Mouse (Mus musculus) megakaryocyte, embryonic 14.5 days (primary cell): ENCODE results near the gene Pon1. TPM values are rescaled to one million over a fixed set of nuclear protein-coding genes. Genes with fewer than 3 reads are reported as not detected.

Experiments
- H3K27me3 ChIP-seq: replicated peaks from 2 replicates; pipeline ENCODE3; 2012; ENCODE audit warnings: inconsistent platforms
- H3K36me3 ChIP-seq: replicated peaks from 2 replicates; pipeline ENCODE3; 2012; ENCODE audit warnings: low read length, inconsistent platforms, mixed read lengths
- H3K4me1 ChIP-seq: 2 replicates; pipeline ENCODE4 v1.6.1; 2012; ENCODE audit warnings: inconsistent platforms
- H3K4me3 ChIP-seq: replicated peaks from 2 replicates; pipeline ENCODE3; 2012; ENCODE audit warnings: moderate library complexity, mild to moderate bottlenecking, inconsistent platforms
- H3K9me3 ChIP-seq: 2 replicates; pipeline ENCODE4 v1.6.1; 2012; ENCODE audit warnings: inconsistent platforms
- FLI1 ChIP-seq: IDR thresholded peaks from 2 replicates; pipeline ENCODE4 v1.6.1; 2012; ENCODE audit warnings: low read length, inconsistent platforms, mixed read lengths
- GATA1 ChIP-seq: IDR thresholded peaks from 3 replicates; pipeline ENCODE4 v1.6.1; 2012; ENCODE audit warnings: mixed read lengths, low read length, inconsistent platforms, borderline replicate concordance
- polyA plus RNA-seq: library from polyadenylated mRNA; stranded (reverse); fragments of >175 nt; gene quantifications from 2 replicates; pipeline ENCODE4 v1.2.3, GENCODE M21; 2012; ENCODE audit warnings: low replicate concordance; ENCODE audit not compliant: insufficient read depth

The Pon1 gene
- polyA plus RNA-seq, 1 experiment: not detected

DNA sequence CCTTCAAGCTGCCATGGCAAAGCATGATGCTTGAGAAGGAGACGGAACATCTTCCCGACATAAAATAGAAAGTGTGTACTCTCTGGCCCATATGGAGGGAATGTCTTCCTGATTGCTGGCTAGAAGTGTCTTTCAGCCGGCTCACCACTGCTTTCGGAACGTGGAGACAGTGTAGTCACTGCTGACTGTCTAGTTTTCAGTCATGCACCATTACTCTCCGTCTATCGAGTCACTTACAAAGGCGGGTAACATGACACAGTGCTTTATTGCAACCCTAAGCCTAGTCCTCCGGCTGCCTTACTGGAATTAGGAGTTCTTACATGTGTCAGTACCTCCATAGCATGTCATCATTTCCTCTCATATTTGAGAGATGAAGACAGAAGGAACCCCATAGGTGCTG is 54.1 kb downstream of the Pon1 start:
- peaks cover 26% of the 10 kb centered on the region for H3K4me1 ChIP-seq
- TF ChIP-seq FLI1 (no peak), GATA1 (no peak)
- no peaks in the 10 kb centered on the region for H3K36me3 ChIP-seq
- no peaks in the 10 kb centered on the region for H3K27me3 ChIP-seq
- no peak overlapping the region for H3K4me3 ChIP-seq
- H3K9me3 ChIP-seq: no peaks in the 10 kb centered on the region

DNA sequence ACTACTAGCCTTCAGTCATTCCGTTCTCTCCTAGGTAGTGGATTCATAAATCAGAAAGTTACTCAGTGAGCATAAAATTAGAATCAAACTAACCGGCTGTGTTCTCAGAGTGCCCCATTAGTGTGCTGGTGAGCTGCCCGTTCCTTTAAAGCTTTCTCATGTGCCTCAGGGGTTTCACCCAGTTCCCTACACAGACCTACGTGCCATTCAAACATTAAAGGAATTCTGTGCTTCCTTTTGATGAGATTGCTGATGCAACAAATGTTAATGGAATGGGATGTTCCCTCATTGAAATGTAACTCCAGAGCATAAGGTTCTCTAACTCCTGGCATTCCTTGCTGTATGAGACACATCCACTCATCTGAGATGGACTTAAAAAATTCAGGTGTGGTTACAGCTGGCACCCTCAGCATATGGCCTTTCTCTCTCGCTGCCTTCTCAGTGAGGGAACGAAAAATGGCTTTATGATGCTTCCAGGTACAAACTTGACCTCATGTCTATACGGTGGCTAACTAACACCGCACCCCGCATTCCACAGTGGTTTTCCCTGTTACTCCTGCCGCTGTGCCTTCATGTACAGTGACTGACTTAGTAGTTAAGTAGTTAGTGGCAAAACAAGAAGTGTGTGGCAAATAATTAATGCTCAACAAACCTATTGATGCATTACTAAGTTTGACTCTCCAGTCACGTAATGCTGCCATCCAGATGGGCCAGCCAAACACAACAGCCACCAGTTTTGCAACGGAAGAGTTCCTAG is 54.7 kb downstream of the Pon1 start:
- H3K4me1 ChIP-seq: peaks cover 26% of the 10 kb centered on the region
- no peaks in the 10 kb centered on the region for H3K36me3 ChIP-seq
- H3K27me3 ChIP-seq: no peaks in the 10 kb centered on the region
- H3K9me3 ChIP-seq: no peaks in the 10 kb centered on the region
- no peak overlapping the region for H3K4me3 ChIP-seq
- TF ChIP-seq FLI1 (no peak), GATA1 (no peak)

DNA sequence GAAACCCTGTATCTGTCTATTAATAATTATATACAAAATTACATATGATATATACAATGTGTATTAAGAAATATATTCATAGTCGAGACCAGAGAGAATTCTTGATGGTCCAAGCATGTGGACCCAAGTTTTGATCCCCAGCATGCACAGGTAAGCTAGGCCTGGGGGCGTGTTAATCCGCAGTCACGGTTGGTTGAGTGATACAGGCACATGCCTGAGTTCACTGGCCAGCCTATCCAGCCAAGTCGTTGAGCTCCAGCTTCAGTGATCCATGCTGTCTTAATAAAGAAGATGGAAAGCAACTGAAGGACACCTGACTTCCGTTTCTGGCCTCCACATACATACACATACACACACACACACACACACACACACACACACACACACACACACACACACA is 57.7 kb downstream of the Pon1 start:
- H3K9me3 ChIP-seq: no peaks in the 10 kb centered on the region
- peaks cover 16% of the 10 kb centered on the region for H3K4me1 ChIP-seq
- H3K36me3 ChIP-seq: no peaks in the 10 kb centered on the region
- no peak for TF ChIP-seq GATA1
- no peak for TF ChIP-seq FLI1
- no peak overlapping the region for H3K4me3 ChIP-seq
- no peaks in the 10 kb centered on the region for H3K27me3 ChIP-seq

DNA sequence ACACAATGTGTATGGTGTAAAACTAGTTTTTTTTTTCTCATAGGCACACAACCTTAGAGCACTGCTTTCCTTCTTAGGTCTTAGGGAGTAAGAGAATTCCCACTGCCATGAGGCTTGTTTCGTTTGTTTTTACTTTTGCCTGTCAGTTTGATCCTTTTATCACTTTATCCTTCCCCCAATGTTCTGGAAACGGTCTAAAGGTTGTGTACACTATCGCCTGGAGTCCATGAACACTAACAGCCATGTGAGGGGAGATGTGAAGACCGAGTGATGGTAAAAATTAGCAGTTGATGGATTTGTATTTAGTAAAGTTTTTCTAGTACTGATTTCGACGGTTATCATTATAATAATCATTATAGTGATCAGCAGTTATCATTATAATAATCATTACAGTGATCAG is 58.8 kb downstream of the Pon1 start:
- Histone ChIP-seq H3K36me3 (no peaks in the 10 kb centered on the region), H3K9me3 (no peaks in the 10 kb centered on the region), H3K4me1 (peaks cover 6% of the 10 kb centered on the region), H3K4me3 (no peak overlapping the region), H3K27me3 (no peaks in the 10 kb centered on the region)
- TF ChIP-seq GATA1 (no peak), FLI1 (no peak)

DNA sequence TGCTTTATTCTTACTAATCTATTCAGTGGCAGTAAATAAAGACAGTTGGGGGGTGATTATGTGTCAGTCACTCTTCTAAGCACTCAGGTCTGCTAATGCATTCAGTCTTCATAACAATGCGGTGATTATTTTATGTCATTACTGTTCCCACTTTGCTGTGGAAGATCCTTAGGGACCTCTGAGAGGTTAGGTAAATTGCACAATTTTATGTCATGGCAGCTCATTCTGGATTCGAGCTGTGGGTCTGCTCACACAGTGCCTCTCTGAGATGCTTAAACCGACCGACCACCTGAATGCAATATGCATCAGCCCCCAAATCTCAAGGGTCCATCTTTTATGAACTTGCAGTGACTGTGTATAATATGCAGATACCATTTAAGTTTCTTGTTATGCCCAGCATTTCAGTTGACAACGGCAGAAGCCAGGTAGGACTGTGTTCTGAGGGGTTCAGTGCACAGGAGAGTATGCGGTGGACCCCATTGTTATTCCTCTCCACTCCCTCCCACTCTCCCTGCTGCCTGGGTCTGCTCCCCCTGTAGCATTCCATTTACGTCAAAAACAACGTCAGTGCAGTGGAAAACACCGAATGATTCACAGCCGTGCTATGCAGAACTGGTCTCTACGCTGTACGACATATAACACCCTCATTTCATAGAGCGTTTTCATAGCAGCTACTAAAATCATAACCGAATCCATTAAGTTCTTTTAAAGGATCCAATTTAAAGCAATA is 64.2 kb downstream of the Pon1 start:
- H3K36me3 ChIP-seq: no peaks in the 10 kb centered on the region
- no peak overlapping the region for H3K4me3 ChIP-seq
- TF ChIP-seq GATA1 (no peak), FLI1 (no peak)
- H3K4me1 ChIP-seq: no peaks in the 10 kb centered on the region
- H3K27me3 ChIP-seq: no peaks in the 10 kb centered on the region
- no peaks in the 10 kb centered on the region for H3K9me3 ChIP-seq

DNA sequence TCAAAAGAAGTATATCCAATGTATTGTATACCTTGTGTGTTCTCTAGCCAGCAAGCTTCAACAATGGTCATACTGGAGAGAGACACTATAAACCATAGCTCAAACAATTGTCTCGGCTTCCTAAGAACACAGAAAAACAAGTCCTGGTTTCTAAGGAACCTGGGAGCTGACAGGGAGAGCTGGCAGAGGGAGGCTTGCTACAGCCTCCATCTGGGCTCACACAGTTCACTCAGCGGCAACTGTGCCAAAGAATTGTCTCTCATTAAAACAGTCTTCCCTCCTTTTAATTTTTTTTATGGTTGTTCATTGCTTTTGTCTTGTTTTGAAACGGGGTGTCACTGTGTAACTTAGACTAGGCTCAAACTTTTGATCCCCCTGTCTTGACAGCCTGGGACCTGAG is 73.5 kb downstream of the Pon1 start:
- H3K4me1 ChIP-seq: peaks cover 15% of the 10 kb centered on the region
- H3K4me3 ChIP-seq: no peak overlapping the region
- H3K9me3 ChIP-seq: no peaks in the 10 kb centered on the region
- no peak for TF ChIP-seq GATA1
- no peaks in the 10 kb centered on the region for H3K36me3 ChIP-seq
- H3K27me3 ChIP-seq: no peaks in the 10 kb centered on the region

DNA sequence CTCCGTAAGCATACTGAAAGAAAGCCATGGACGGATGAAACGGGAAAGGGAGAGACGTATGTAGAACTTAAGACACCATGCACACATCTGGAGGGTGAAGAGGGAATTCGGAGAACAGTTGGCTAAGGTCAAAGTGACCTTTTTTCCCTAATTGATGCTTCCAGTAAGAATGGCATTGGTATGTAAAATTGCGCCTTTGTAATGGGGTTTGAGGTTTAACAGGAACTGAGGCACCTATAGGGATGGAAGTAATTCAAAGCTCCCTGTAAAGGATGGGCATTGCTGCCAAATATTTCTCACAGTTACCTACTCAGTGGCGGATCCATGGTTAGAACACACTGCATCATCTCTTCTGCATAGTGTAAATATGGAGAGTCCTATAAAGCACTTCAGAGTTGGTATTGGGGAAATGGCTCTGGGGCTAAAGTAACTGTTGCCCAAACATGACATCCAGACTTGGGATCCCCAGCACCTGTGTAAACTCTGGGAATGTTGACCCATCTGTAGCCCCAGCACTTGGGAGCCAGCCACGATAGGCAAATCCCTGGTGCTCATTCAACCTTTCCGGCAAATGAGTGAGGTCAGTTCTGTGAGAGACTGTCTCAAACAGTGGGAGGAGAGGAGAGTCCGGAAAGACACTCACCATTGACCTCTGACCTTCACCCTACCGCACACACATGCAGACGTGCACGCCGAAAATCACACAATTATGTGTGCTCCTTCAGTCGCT is 74.4 kb downstream of the Pon1 start:
- H3K4me3 ChIP-seq: no peak overlapping the region
- no peaks in the 10 kb centered on the region for H3K36me3 ChIP-seq
- H3K4me1 ChIP-seq: peaks cover 15% of the 10 kb centered on the region
- H3K27me3 ChIP-seq: no peaks in the 10 kb centered on the region
- no peak for TF ChIP-seq GATA1
- no peak for TF ChIP-seq FLI1
- H3K9me3 ChIP-seq: no peaks in the 10 kb centered on the region

Other genes with a start within 250 kb of the Pon1 start
- 1.5 and 2.2 TPM in 2 replicates for gene Pon3, start 62.3 kb upstream of the Pon1 start, polyA plus RNA-seq
- 10.8 and 24.3 TPM in 2 replicates for gene Pon2, start 104.5 kb upstream of the Pon1 start, polyA plus RNA-seq
- gene Asb4, start 189.4 kb upstream of the Pon1 start, polyA plus RNA-seq: not detected in 2 replicates